8 mouse cellular contexts compared by ENCODE assay signal in the genomic region with DNA sequence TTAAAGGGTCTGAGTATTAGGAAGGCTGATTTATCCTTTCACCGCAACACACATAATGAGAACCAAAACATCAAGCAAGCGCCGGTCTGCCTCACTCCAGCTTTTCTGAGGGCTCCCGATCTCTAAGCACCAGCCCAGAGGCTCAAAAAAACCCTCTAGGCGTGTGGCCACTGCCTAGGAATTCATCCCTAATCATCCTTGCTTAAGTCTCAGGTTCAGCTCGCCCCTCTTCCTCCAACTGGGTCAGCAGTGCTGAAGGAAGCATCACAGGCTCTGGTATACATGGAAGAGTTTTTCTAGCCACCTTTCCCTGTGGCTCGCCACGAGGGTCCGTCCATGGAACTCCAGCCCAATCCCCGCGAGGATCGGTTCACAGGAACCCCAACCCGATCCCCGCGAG. TPM values are rescaled to one million over a fixed set of nuclear protein-coding genes. Genes with fewer than 3 reads are reported as not detected.
DNase-seq lines count a peak whose midpoint lies in the region; ATAC-seq lines count a peak whose summit lies in the region.

No protein-coding gene starts in this region.

- no peaks in the 10 kb centered on the region for H3K36me3 ChIP-seq in embryonic facial prominence, embryonic 11.5 days (replicated peaks; ENCODE audit: control insufficient read depth, insufficient read depth, low read depth, low read length)
- no peaks in the 10 kb centered on the region for H3K36me3 ChIP-seq in hindbrain, embryonic 15.5 days
- no peaks in the 10 kb centered on the region for H3K36me3 ChIP-seq in midbrain, embryonic 13.5 days

- no peaks in the 10 kb centered on the region for H3K27me3 ChIP-seq in embryonic facial prominence, embryonic 11.5 days (ENCODE audit: control insufficient read depth, insufficient read depth, low read length)
- 0 out of 2 replicates have a peak, but pooled peaks cover 2% of the 10 kb centered on the region for H3K27me3 ChIP-seq in hindbrain, embryonic 15.5 days
- H3K27me3 ChIP-seq in midbrain, embryonic 13.5 days: peaks cover 3% of the 10 kb centered on the region; the same call in 1 of the 2 replicates

- no peak for ATAC-seq in embryonic facial prominence, embryonic 11.5 days (replicated peaks; ENCODE audit: insufficient number of reproducible peaks, low FRiP score, low TSS enrichment, low read depth)
- ATAC-seq in hindbrain, embryonic 15.5 days (ENCODE audit: low FRiP score, low read depth): no peak
- no peak for ATAC-seq in midbrain, embryonic 13.5 days

- peak; percentile 86 for DNase-seq in heart, adult 11 months
- no peak for DNase-seq in heart, postnatal 25 days (ENCODE audit: low spot score)
- peak; percentile 41 for DNase-seq in embryonic facial prominence, embryonic 11.5 days (ENCODE audit: low spot score)
- DNase-seq in cerebellum, adult 18-20 months: no peak
- DNase-seq in cerebellum, adult 9-10 months: no peak
- no peak for DNase-seq in ovary, adult 18-20 months (ENCODE audit: low spot score)

- intact Hi-C loops in heart, postnatal 25 days (cut with DNase I): no loop called here

- peak overlapping the region; percentile 45 for H3K4me3 ChIP-seq in embryonic facial prominence, embryonic 11.5 days (ENCODE audit: low read depth, low read length)
- H3K4me3 ChIP-seq in hindbrain, embryonic 15.5 days: peak overlapping the region; percentile 30
- H3K4me3 ChIP-seq in midbrain, embryonic 13.5 days (replicated peaks): peak overlapping the region; percentile 31

- peaks cover 3% of the 10 kb centered on the region for H3K4me1 ChIP-seq in embryonic facial prominence, embryonic 11.5 days (ENCODE audit: control insufficient read depth, insufficient read depth, low read length)
- peaks cover 14% of the 10 kb centered on the region for H3K4me1 ChIP-seq in hindbrain, embryonic 15.5 days (replicated peaks)
- peaks cover 13% of the 10 kb centered on the region; the same call in 1 of the 2 replicates for H3K4me1 ChIP-seq in midbrain, embryonic 13.5 days (replicated peaks)

- peak overlapping the region; percentile 52 for H3K9ac ChIP-seq in embryonic facial prominence, embryonic 11.5 days (replicated peaks; ENCODE audit: low read length)
- H3K9ac ChIP-seq in hindbrain, embryonic 15.5 days: no peak overlapping the region
- H3K9ac ChIP-seq in midbrain, embryonic 13.5 days (replicated peaks): no peak overlapping the region

- H3K27ac ChIP-seq in embryonic facial prominence, embryonic 11.5 days (replicated peaks; ENCODE audit: low read depth, low read length): no peak overlapping the region
- H3K27ac ChIP-seq in hindbrain, embryonic 15.5 days (replicated peaks): no peak overlapping the region
- no peak overlapping the region for H3K27ac ChIP-seq in midbrain, embryonic 13.5 days

- WGBS in embryonic facial prominence, embryonic 11.5 days: 52% methylated on average over 15 of the region's 15 CpGs
- 55% methylated on average over 15 of the region's 15 CpGs for WGBS in hindbrain, embryonic 15.5 days
- WGBS in midbrain, embryonic 13.5 days: 60% methylated on average over 15 of the region's 15 CpGs

- H3K4me2 ChIP-seq in embryonic facial prominence, embryonic 11.5 days (ENCODE audit: low read depth, low read length): peak overlapping the region; percentile 67
- H3K4me2 ChIP-seq in hindbrain, embryonic 15.5 days: peak overlapping the region; percentile 55
- H3K4me2 ChIP-seq in midbrain, embryonic 13.5 days (replicated peaks): peak overlapping the region; percentile 54

- no peaks in the 10 kb centered on the region; the same call in 1 of the 2 replicates for H3K9me3 ChIP-seq in embryonic facial prominence, embryonic 11.5 days (replicated peaks; ENCODE audit: control insufficient read depth, low read length)
- no peaks in the 10 kb centered on the region for H3K9me3 ChIP-seq in hindbrain, embryonic 15.5 days
- H3K9me3 ChIP-seq in midbrain, embryonic 13.5 days: peaks cover 14% of the 10 kb centered on the region

RNA-seq across cellular contexts. Expression of gene Slc38a4, which starts 1.6 kb away (rescaled TPM):
- total RNA-seq in heart, postnatal 25 days (2021): 10 to 100 TPM; 10.6 to 17.1 TPM
- polyA plus RNA-seq in embryonic facial prominence, embryonic 11.5 days (2014; fragmentation: Nextera tagmentation; extraction: Ambion mirVana): 61.2 and 71.1 TPM in 2 replicates
- 3.2 and 3.7 TPM in 2 replicates for polyA plus RNA-seq in hindbrain, embryonic 15.5 days (2015; fragmentation: Nextera tagmentation; extraction: Ambion mirVana)
- polyA plus RNA-seq in midbrain, embryonic 13.5 days (2015; fragmentation: Nextera tagmentation; extraction: Ambion mirVana): 3.9 and 4.0 TPM in 2 replicates

Comparison
In these comparisons a context has a peak if more than half of its experiments do, and no peak if none do; other contexts are left out.
1. DNase-seq: peak in heart, adult 11 months (single experiment) and embryonic facial prominence, embryonic 11.5 days (single experiment); none in heart, postnatal 25 days (single experiment), cerebellum, adult 18-20 months (0 of 2), cerebellum, adult 9-10 months (single experiment) and ovary, adult 18-20 months (single experiment).
2. RNA of gene Slc38a4, which starts 1.6 kb away (polyA plus RNA-seq): 61.2 to 71.1 TPM in embryonic facial prominence, embryonic 11.5 days; 3.9 to 4.0 TPM in midbrain, embryonic 13.5 days and 3.2 to 3.7 TPM in hindbrain, embryonic 15.5 days; every median in the first group is over 10 times any median in the second.
3. Peak in every context shown above with its lines, with median percentiles within 50 percentile points of each other: H3K4me2 ChIP-seq and H3K4me3 ChIP-seq.